Comparison of ENCODE assay signal across 15 mouse cellular contexts in the genomic region with DNA sequence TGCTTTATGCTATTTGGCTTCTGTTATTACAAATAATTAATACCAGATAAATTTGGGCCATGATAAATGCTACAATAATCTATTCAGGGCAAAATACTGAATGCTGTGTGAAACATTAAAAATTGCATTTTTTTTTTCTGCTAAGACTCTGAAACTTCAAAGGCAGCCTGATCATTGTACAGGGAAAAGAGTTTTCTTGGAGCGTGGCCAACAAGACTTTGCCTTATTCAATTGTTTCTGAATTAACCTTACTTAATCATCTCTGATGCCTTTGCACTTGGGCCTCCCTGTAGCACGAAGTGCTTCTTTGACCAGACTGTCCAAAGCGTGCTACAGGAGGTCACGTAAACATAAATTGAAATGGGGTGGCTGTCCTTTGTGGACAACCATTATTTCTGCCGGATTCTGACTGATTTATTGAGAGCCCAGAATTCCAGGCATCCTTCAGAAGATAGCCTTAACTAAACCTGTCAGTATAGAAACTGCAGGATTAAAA.
DNase-seq lines count a peak whose midpoint lies in the region; ATAC-seq and TF ChIP-seq lines count a peak whose summit lies in the region.
"Had no signal": no experiment of that assay in that cellular context is flagged by ENCODE, and none has a peak within 500 bp of the region (broad histone marks: within the 10 kb centered on the region; RNA-seq: fewer than 3 reads in every experiment).

No protein-coding gene starts in this region.

- no peak overlapping the region for H3K9ac ChIP-seq in forebrain, embryonic 16.5 days (replicated peaks; ENCODE audit: low read depth, low read length)
- no peak overlapping the region for H3K9ac ChIP-seq in midbrain, embryonic 11.5 days (ENCODE audit: low read length)
- H3K9ac ChIP-seq in intestine, embryonic 16.5 days (ENCODE audit: low read depth, low read length), result no peak overlapping the region
- H3K9ac ChIP-seq: embryonic facial prominence, embryonic 15.5 days; liver, embryonic 13.5 days had no signal

- no peak overlapping the region for H3K4me2 ChIP-seq in forebrain, embryonic 16.5 days (ENCODE audit: low read length)
- no peak overlapping the region for H3K4me2 ChIP-seq in midbrain, embryonic 11.5 days
- H3K4me2 ChIP-seq in intestine, embryonic 16.5 days (ENCODE audit: low read depth, low read length), result no peak overlapping the region
- H3K4me2 ChIP-seq: embryonic facial prominence, embryonic 15.5 days; liver, embryonic 13.5 days had no signal

- no peak for ATAC-seq in forebrain, embryonic 16.5 days
- ATAC-seq in midbrain, embryonic 11.5 days (ENCODE audit: low FRiP score), result no peak; the same call in 1 of the 2 replicates
- ATAC-seq in intestine, embryonic 16.5 days, result no peak

- no peak for TF ChIP-seq CTCF in brain, embryonic 14.5 days (IDR thresholded peaks at IDR 0.05; ENCODE audit: borderline replicate concordance, extremely low read depth, insufficient read depth, insufficient read length)
- TF ChIP-seq CTCF in cerebellum, adult 2 months (IDR thresholded peaks at IDR 0.05; ENCODE audit: borderline replicate concordance, insufficient read depth, low read depth, low read length), result no peak

- peak; percentile 15 for DNase-seq in embryo, embryonic 11 days
- no peak for DNase-seq in embryo, embryonic 9.5 days (ENCODE audit: extremely low spot score)
- peak; percentile 49 for DNase-seq in brain, embryonic 14.5 days (ENCODE audit: low read depth)
- DNase-seq in midbrain, embryonic 11.5 days (ENCODE audit: low spot score, missing footprints), result no peak
- no peak for DNase-seq in ovary, postnatal 10 days (ENCODE audit: low spot score)
- no peak for DNase-seq in cerebellum, adult 2 months
- DNase-seq: cerebellum, adult 9-10 months; heart, postnatal 4 days; liver, embryonic 13.5 days; retina, postnatal 1 day; thymus, postnatal 36 days had no signal

- TF ChIP-seq POLR2A in brain, embryonic 14.5 days (IDR thresholded peaks at IDR 0.05; ENCODE audit: borderline replicate concordance, extremely low read depth, insufficient read depth, insufficient read length, poor library complexity, severe bottlenecking), result no peak
- TF ChIP-seq POLR2A in cerebellum, adult 2 months (IDR thresholded peaks at IDR 0.05; ENCODE audit: borderline replicate concordance, insufficient read depth, low read length), result no peak

- H3K4me3 ChIP-seq in forebrain, embryonic 16.5 days (replicated peaks; ENCODE audit: low read length), result no peak overlapping the region
- no peak overlapping the region for H3K4me3 ChIP-seq in midbrain, embryonic 11.5 days (ENCODE audit: low read depth, low read length)
- H3K4me3 ChIP-seq in intestine, embryonic 16.5 days (ENCODE audit: low read length), result no peak overlapping the region
- no peak overlapping the region for H3K4me3 ChIP-seq in cerebellum, adult 2 months (replicated peaks; ENCODE audit: insufficient read depth, low read depth, low read length)
- H3K4me3 ChIP-seq: embryonic facial prominence, embryonic 15.5 days; liver, embryonic 13.5 days had no signal

- no peaks in the 10 kb centered on the region for H3K9me3 ChIP-seq in forebrain, embryonic 16.5 days (ENCODE audit: control insufficient read depth, low read length)
- H3K9me3 ChIP-seq in midbrain, embryonic 11.5 days (ENCODE audit: control insufficient read depth, low read length), result no peaks in the 10 kb centered on the region
- no peaks in the 10 kb centered on the region for H3K9me3 ChIP-seq in intestine, embryonic 16.5 days (ENCODE audit: control insufficient read depth, low read length)
- H3K9me3 ChIP-seq: embryonic facial prominence, embryonic 15.5 days; liver, embryonic 13.5 days had no signal

- 30% methylated on average over 5 of the region's 5 CpGs for WGBS in forebrain, embryonic 16.5 days
- 70% methylated on average over 5 of the region's 5 CpGs for WGBS in midbrain, embryonic 11.5 days
- WGBS in intestine, embryonic 16.5 days, result 43% methylated on average over 5 of the region's 5 CpGs
- 80% methylated on average over 5 of the region's 5 CpGs for WGBS in cerebellum, adult 2 months

- H3K27ac ChIP-seq in forebrain, embryonic 16.5 days (ENCODE audit: low read length), result peak overlapping the region; percentile 26
- peak overlapping the region; percentile 55 for H3K27ac ChIP-seq in midbrain, embryonic 11.5 days (ENCODE audit: low read depth, low read length)
- H3K27ac ChIP-seq in intestine, embryonic 16.5 days (ENCODE audit: low read length), result no peak overlapping the region
- H3K27ac ChIP-seq in cerebellum, adult 2 months (ENCODE audit: insufficient read depth, low read length), result no peak overlapping the region
- H3K27ac ChIP-seq: embryonic facial prominence, embryonic 15.5 days; liver, embryonic 13.5 days; stomach, postnatal 0 days had no signal

- peaks cover 7% of the 10 kb centered on the region for H3K4me1 ChIP-seq in forebrain, embryonic 16.5 days (replicated peaks; ENCODE audit: control insufficient read depth, insufficient read depth, low read length)
- H3K4me1 ChIP-seq in midbrain, embryonic 11.5 days (ENCODE audit: control insufficient read depth, insufficient read depth, low read length), result peaks cover 5% of the 10 kb centered on the region
- H3K4me1 ChIP-seq in intestine, embryonic 16.5 days (ENCODE audit: control insufficient read depth, insufficient read depth, low read length), result no peaks in the 10 kb centered on the region
- H3K4me1 ChIP-seq in cerebellum, adult 2 months (ENCODE audit: control insufficient read depth, insufficient read depth, low read length), result no peaks in the 10 kb centered on the region
- H3K4me1 ChIP-seq: liver, embryonic 13.5 days had no signal

- no peaks in the 10 kb centered on the region for H3K36me3 ChIP-seq in forebrain, embryonic 16.5 days (ENCODE audit: control insufficient read depth, insufficient read depth)
- H3K36me3 ChIP-seq in midbrain, embryonic 11.5 days (ENCODE audit: control insufficient read depth, insufficient read depth, low read length), result no peaks in the 10 kb centered on the region
- no peaks in the 10 kb centered on the region for H3K36me3 ChIP-seq in intestine, embryonic 16.5 days (ENCODE audit: control insufficient read depth, insufficient read depth, low read length)
- H3K36me3 ChIP-seq: embryonic facial prominence, embryonic 15.5 days; liver, embryonic 13.5 days had no signal

- H3K27me3 ChIP-seq in forebrain, embryonic 16.5 days (replicated peaks; ENCODE audit: control insufficient read depth, insufficient read depth, low read length), result no peaks in the 10 kb centered on the region
- no peaks in the 10 kb centered on the region for H3K27me3 ChIP-seq in midbrain, embryonic 11.5 days (ENCODE audit: control insufficient read depth, insufficient read depth, low read length)
- H3K27me3 ChIP-seq in intestine, embryonic 16.5 days (replicated peaks; ENCODE audit: control insufficient read depth, insufficient read depth, low read length), result no peaks in the 10 kb centered on the region
- H3K27me3 ChIP-seq in cerebellum, adult 2 months (ENCODE audit: control insufficient read depth, insufficient read depth, low read length), result no peaks in the 10 kb centered on the region
- H3K27me3 ChIP-seq: embryonic facial prominence, embryonic 15.5 days; liver, embryonic 13.5 days had no signal

Comparison
In these comparisons a context has a peak if more than half of its experiments do, and no peak if none do; other contexts are left out.
1. DNase-seq: peak in embryo, embryonic 11 days (single experiment) and brain, embryonic 14.5 days (single experiment); none in embryo, embryonic 9.5 days (single experiment), midbrain, embryonic 11.5 days (single experiment), ovary, postnatal 10 days (single experiment) and cerebellum, adult 2 months (0 of 2).
2. H3K27ac ChIP-seq: peak in forebrain, embryonic 16.5 days (single experiment) and midbrain, embryonic 11.5 days (single experiment); none in intestine, embryonic 16.5 days (single experiment) and cerebellum, adult 2 months (single experiment).